Mouse (Mus musculus) heart, postnatal 4 days (tissue): Measurements from ENCODE around the gene Tas2r121. TPM values are rescaled to one million over a fixed set of nuclear protein-coding genes. Genes with fewer than 3 reads are reported as not detected.
"Not testable (repeated sequence)": the region's sequence is repeated elsewhere in the genome, so short reads cannot be mapped to it uniquely, and the experiment has no call there.

ENCODE experiments used
- DNase-seq: peaks from one replicate; pipeline ENCODE4 v3.0.0; 2021
- total RNA-seq, 2 experiments: library from RNA; stranded (reverse); gene quantifications; 2 replicates each; pipeline ENCODE4 v1.2.3; 2021

Tas2r121 gene
- not detected for total RNA-seq

DNA sequence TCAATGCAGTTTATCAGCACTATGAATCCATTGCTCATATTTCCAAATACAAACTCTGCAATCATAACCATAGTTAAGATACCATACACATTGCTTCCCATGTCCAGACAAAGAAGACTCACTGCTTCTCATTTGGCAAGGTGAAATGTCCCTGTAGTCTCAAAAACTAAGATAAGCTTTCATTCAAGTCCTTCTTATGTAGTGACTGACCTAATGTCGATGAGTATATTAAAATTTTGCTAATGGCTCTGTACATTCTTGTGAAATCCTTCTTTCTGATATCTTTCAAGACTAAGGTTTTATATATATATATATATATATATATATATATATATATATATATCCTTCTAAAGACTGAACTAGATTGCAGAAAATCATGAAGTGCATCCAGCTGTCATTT lies at the start of gene Tas2r121:
Tas2r121 (minus strand) TSS at position 101 of the 400 bp plus-strand sequence.
- no peak for DNase-seq

DNA sequence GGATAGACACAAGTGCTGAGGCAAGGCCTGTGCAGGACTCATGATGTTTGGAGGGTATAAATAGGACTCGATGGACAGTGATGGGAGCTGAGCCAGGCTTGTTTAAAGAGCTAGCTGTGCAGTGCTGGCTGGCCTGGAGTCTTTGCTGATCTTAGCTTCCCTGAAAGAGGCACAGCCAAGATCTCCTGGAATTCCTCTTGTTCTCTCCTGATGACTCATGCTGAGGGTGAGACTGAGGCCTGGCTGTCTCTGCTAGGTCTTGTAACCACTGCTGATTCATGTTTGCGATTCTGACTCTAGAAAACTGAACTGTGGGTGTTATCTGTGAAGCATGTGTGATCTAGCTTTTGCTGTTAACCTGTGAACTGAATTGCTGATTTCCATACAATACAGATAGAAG lies 49.4 kb upstream of the Tas2r121 start:
- no peak for DNase-seq

DNA sequence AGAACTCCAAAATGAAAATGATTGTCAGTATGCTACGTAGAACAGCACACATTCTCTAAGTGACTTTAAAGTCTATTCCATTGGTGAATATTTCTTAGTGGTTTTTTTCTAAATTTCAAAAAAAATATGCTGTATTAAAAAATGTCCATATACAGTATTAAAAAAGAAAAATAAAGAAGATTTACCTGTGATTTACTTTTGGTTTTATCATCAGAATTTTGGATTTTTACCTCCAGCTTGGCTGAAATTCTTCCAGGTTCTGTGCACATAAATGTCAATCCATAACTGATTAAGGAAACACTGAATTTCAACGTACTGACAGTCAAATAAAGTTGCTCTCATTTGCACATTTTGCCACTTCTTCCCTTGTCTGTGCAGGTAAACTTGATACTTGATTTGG lies 37.1 kb upstream of the Tas2r121 start, which contains the start of gene Tas2r115:
Tas2r115 (minus strand) TSS at position 101 of the 400 bp plus-strand sequence.
- no peak for DNase-seq

DNA sequence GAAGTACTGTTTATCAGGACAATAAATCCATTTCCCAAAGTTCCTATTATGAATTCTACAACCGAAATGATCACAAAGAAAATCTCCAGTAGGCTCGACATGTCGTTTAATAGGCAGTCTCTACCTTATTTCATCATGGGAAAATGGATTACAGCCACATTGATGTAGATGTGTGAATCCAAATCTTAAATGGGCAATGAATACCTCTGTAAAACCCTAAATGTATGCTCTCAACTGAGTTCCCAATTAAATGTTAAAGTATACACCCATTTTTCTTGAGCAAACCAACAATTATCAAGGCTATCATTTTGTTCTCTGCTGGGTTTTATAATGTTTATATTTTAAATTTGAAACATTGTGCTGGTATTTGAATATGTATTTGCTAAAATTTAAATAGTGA lies 11.0 kb upstream of the Tas2r121 start, which contains the start of gene Tas2r122:
Tas2r122 (minus strand) TSS at position 101 of the 400 bp plus-strand sequence.
- no peak for DNase-seq

DNA sequence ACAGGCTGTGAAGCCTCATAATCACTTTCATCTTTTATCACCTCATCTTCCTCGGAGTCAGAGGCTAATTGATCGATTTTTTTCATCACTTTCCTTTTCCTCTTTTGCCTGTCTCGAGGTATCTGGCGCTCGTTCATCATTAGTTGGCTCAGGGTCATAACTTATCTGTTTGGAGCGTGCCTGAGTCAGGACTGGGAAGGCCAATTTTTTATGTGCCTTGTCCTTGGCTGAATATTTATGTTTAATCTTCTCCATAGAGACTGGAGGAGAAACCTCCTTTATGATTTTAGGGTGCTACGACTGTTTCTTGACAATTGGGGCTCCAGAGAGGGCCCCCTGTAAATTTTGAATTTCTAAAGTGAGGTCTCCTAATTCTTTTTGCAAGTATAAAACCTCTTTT lies 9.2 kb downstream of the Tas2r121 start:
- DNase-seq = not testable (repeated sequence)

DNA sequence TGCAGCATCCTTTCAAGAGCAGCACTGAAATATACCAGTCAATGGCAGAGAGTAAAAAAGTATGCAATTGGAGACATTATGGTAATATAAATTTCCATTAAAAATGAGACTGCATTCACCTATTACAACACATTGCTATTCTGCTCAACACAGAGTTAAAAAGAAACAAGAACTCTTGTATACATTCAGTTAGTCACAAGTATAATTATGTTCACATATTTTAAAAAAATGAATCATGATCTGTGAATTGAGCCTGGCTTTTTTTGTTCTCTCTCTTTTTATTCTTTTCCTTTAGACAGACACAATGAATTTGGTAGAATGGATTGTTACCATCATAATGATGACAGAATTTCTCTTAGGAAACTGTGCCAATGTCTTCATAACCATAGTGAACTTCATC lies 44.2 kb downstream of the Tas2r121 start, which contains the start of gene Tas2r120:
Tas2r120 (plus strand) TSS at position 301 of the 400 bp plus-strand sequence.
- DNase-seq = no peak

DNA sequence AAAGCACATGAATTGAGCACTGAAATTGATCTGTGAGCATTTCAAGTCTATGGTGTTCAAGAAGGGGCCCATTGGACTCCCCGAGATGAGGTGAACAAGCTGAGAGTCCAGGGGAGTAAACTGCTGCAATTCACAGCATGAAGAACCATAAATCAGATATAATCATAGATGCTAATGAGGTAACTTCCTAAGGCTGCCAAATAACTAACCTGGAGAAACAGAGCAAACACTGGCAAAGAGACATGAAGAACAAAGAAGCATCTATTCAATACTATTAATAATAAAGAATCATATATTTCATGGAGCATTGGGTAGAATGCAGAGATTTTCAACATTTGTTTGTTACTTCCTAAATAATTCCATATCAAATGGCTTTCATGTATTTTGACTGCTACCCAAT lies 49.4 kb downstream of the Tas2r121 start, which contains the start of gene A630073D07Rik:
A630073D07Rik (minus strand) TSS at position 101 of the 400 bp plus-strand sequence.
- DNase-seq = no peak

Other genes with a start within 250 kb of the Tas2r121 start
- not detected for gene Prh1, start 131.2 kb downstream of the Tas2r121 start, total RNA-seq
- gene Prp2, start 105.1 kb downstream of the Tas2r121 start, total RNA-seq = not detected
- not detected for gene A630073D07Rik, start 49.5 kb downstream of the Tas2r121 start, total RNA-seq
- gene Tas2r120, start 44.1 kb downstream of the Tas2r121 start, total RNA-seq = not detected
- not detected for gene Tas2r122, start 10.9 kb upstream of the Tas2r121 start, total RNA-seq
- not detected for gene Tas2r115, start 37.0 kb upstream of the Tas2r121 start, total RNA-seq
- not detected for gene Tas2r124, start 53.7 kb upstream of the Tas2r121 start, total RNA-seq
- not detected for gene Tas2r102, start 61.1 kb upstream of the Tas2r121 start, total RNA-seq
- gene Tas2r136, start 77.2 kb upstream of the Tas2r121 start, total RNA-seq = not detected
- not detected for gene Tas2r117, start 101.8 kb upstream of the Tas2r121 start, total RNA-seq
- gene Tas2r123, start 146.1 kb upstream of the Tas2r121 start, total RNA-seq = not detected
- gene Tas2r116, start 154.4 kb upstream of the Tas2r121 start, total RNA-seq = not detected
- not detected for gene Tas2r110, start 167.0 kb upstream of the Tas2r121 start, total RNA-seq
- gene Tas2r113, start 192.0 kb upstream of the Tas2r121 start, total RNA-seq = not detected
- not detected for gene Tas2r125, start 208.6 kb upstream of the Tas2r121 start, total RNA-seq